Mouse (Mus musculus) myocyte (in vitro differentiated cells): ENCODE measurements at regions not wholly inside any gene's neighbourhood (a gene's known extent, or its start where the extent isn't known, plus 50 kb on each side); places are given as distances from the start of the nearest gene placed in this dataset.

Experiments used
- MAX ChIP-seq: IDR thresholded peaks from one replicate; pipeline ENCODE4 v1.6.1; 2011; ENCODE audit warnings: low read depth, mild to moderate bottlenecking, control low read depth
- POLR2A ChIP-seq: IDR thresholded peaks from one replicate; pipeline ENCODE4 v1.6.1; 2011; ENCODE audit warnings: low read depth, mild to moderate bottlenecking, control low read depth, moderate library complexity; ENCODE audit not compliant: insufficient read length
- POLR2AphosphoS2 ChIP-seq: IDR thresholded peaks from one replicate; pipeline ENCODE4 v1.6.1; 2011; ENCODE audit warnings: low read depth, control low read depth; ENCODE audit not compliant: insufficient read length
- TCF3 ChIP-seq: IDR thresholded peaks from one replicate; pipeline ENCODE4 v1.6.1; 2011; ENCODE audit warnings: low read depth, control low read depth; ENCODE audit not compliant: insufficient read length

- TF ChIP-seq POLR2A = no peak
- TF ChIP-seq TCF3 = no peak
- TF ChIP-seq POLR2AphosphoS2 = no peak
- no peak for TF ChIP-seq MAX
Observed at GRCm38 (mm10) chr9:101596898-101597297, 264.7 kb upstream of the 9630041A04Rik start.
